Mouse (Mus musculus) small intestine, adult 2 months (tissue): ENCODE results near the gene Cacnb4.

Experiments
- CTCF ChIP-seq: fragments of 200-500 bp; IDR thresholded peaks from 2 replicates; pipeline ENCODE4 v1.5.1; 2012; ENCODE audit warnings: low read depth, mild to moderate bottlenecking, control low read depth, inconsistent platforms, low read length, moderate library complexity, mixed read lengths; ENCODE audit not compliant: insufficient replicate concordance, insufficient read length; ENCODE audit errors: extremely low read depth
- POLR2A ChIP-seq: fragments of 200-500 bp; IDR thresholded peaks from 2 replicates; pipeline ENCODE4 v1.6.1; 2012; ENCODE audit warnings: low read depth, mild to moderate bottlenecking, control low read depth, inconsistent platforms, low read length, moderate library complexity

- TF ChIP-seq CTCF = no peak
- TF ChIP-seq POLR2A = no peak
Measured at GRCm38 (mm10) chr2:52537645-52538044, 139.0 kb downstream of the Cacnb4 start.
